Mouse (Mus musculus) hindbrain, embryonic 11.5 days (tissue): ENCODE measurements around the gene Ctdnep1. TPM values are rescaled to one million over a fixed set of nuclear protein-coding genes. Genes with fewer than 3 reads are reported as not detected.
A peak's percentile ranks its signal among the peaks of the same experiment; 100 is the strongest.

ENCODE experiments used
- ATAC-seq: fragments of 200-750 bp; cut with Nextera tagmentation; 2 replicates; pipeline ENCODE4 v1.8.0; 2017; ENCODE audit warnings: mild to moderate bottlenecking, moderate TSS enrichment, moderate library complexity; ENCODE audit not compliant: low FRiP score
- DNase-seq: peaks from one replicate; pipeline ENCODE4 v3.0.0-alpha.2; 2015; ENCODE audit warnings: low spot score
- H3K27ac ChIP-seq: fragments of 300-500 bp; sonication (generic); 2 replicates; pipeline ENCODE4 v1.5.1; 2014; ENCODE audit warnings: mild to moderate bottlenecking, low read depth, low read length
- H3K27me3 ChIP-seq: fragments of 300-500 bp; sonication (generic); 2 replicates; pipeline ENCODE4 v1.6.1; 2014; ENCODE audit warnings: mild to moderate bottlenecking, low read length, moderate library complexity, mixed read lengths; ENCODE audit not compliant: control insufficient read depth, insufficient read depth
- H3K36me3 ChIP-seq: fragments of 300-500 bp; sonication (generic); 2 replicates; pipeline ENCODE4 v1.6.1; 2014; ENCODE audit warnings: mild to moderate bottlenecking, low read length, moderate library complexity, mixed read lengths; ENCODE audit not compliant: control insufficient read depth, insufficient read depth
- H3K4me1 ChIP-seq: fragments of 300-500 bp; sonication (generic); replicated peaks from 2 replicates; pipeline ENCODE4 v1.6.1; 2014; ENCODE audit warnings: low read length, mixed read lengths; ENCODE audit not compliant: control insufficient read depth, insufficient read depth
- H3K4me2 ChIP-seq: fragments of 300-500 bp; sonication (generic); replicated peaks from 2 replicates; pipeline ENCODE4 v1.6.1; 2014; ENCODE audit warnings: mild to moderate bottlenecking, low read depth, low read length
- H3K4me3 ChIP-seq: fragments of 300-500 bp; sonication (generic); 2 replicates; pipeline ENCODE4 v1.5.1; 2014; ENCODE audit warnings: low read depth, low read length
- H3K9ac ChIP-seq: fragments of 300-500 bp; sonication (generic); 2 replicates; pipeline ENCODE4 v1.6.1; 2014; ENCODE audit warnings: low read depth, low read length
- H3K9me3 ChIP-seq: fragments of 300-500 bp; sonication (generic); 2 replicates; pipeline ENCODE4 v1.6.1; 2016; ENCODE audit warnings: low read length; ENCODE audit not compliant: control insufficient read depth
- WGBS: fragments of 180-500 bp; shearing (Covaris S2); extraction: QIAGEN DNeasy Blood & Tissue Kit; methylation state at CpG from one replicate; pipeline ENCODE4 v1.1.7; 2014; 5-methylcytosine and 5-hydroxymethylcytosine counted together
- polyA plus RNA-seq: library from polyadenylated mRNA; unstranded; fragments of >200 nt; fragmentation: Nextera tagmentation; extraction: Ambion mirVana; gene quantifications from 2 replicates; pipeline ENCODE4 v1.2.1, GENCODE M21; 2014

Ctdnep1 gene
- polyA plus RNA-seq, 1 experiment from 2014 or later = 26.8 TPM

- H3K36me3 ChIP-seq = peaks cover 15% of the 10 kb centered on the region
- DNase-seq = no peak
- peaks cover 8% of the 10 kb centered on the region; the same call in 1 of the 2 replicates for H3K4me1 ChIP-seq
- H3K9ac ChIP-seq = peak overlapping the region; percentile 83
- H3K27me3 ChIP-seq = no peaks in the 10 kb centered on the region
- 11% methylated on average over 8 of the region's 8 CpGs for WGBS
- peak overlapping the region; percentile 78 for H3K4me3 ChIP-seq
- no peaks in the 10 kb centered on the region for H3K9me3 ChIP-seq
- H3K4me2 ChIP-seq = peak overlapping the region; percentile 77
- H3K27ac ChIP-seq = peak overlapping the region; percentile 95; the same call in 1 of the 2 replicates
- ATAC-seq = no peak
These were observed 20.2 kb downstream of the Ctdnep1 start for GRCm38 (mm10) chr11:70001159-70001558.

DNA sequence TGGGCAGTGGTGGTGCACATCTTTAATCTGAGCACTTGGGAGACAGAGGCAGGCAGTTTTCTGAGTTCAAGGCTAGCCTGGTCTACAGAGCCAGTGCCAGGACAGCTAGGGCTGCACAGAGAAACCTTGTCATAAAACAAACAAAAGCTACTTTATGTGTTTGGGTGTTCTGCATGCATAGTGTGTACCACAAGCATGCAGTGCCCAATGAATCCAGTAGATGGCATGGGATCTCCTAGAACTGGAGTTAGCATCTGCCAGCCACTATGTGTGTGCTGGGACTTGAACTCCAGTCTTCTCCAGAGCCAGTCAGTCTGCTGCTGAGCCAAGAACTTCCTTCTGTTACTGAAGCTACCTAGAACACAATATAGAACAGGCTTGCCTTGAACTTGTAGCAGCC lies 20.9 kb downstream of the Ctdnep1 start:
- peak; percentile 63 for DNase-seq
- H3K27ac ChIP-seq = no peak overlapping the region
- H3K9ac ChIP-seq = no peak overlapping the region; the same call in 1 of the 2 replicates
- ATAC-seq = no peak
- no peaks in the 10 kb centered on the region for H3K27me3 ChIP-seq
- peaks cover 21% of the 10 kb centered on the region for H3K36me3 ChIP-seq
- H3K9me3 ChIP-seq = no peaks in the 10 kb centered on the region
- peak overlapping the region; percentile 78 for H3K4me3 ChIP-seq
- H3K4me2 ChIP-seq = peak overlapping the region; percentile 77
- peaks cover 8% of the 10 kb centered on the region; the same call in 1 of the 2 replicates for H3K4me1 ChIP-seq

DNA sequence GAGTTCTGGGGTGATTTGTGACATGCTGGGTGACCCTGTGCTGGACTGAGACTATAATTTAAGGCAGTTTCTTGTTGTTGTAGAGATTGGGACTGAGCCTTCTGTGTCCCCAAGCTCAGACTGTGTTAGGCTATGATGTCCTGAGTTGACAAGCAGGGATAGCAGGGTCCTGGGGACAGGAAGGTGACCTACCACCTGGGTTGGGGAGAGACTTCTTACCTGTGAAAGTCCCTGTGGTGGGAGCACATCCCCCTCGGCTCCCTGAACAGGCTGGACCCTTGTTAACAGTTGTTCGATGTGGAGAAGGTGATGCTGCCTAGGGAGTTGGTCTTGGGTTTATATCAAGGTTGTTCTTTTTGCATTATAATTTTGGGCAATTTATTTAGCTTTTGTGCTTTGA lies 21.5 kb downstream of the Ctdnep1 start:
- no peak overlapping the region for H3K27ac ChIP-seq
- H3K4me3 ChIP-seq = peak overlapping the region; percentile 78; the same call in 1 of the 2 replicates
- DNase-seq = no peak
- H3K4me2 ChIP-seq = peak overlapping the region; percentile 77; the same call in 1 of the 2 replicates
- no peak overlapping the region for H3K9ac ChIP-seq
- H3K4me1 ChIP-seq = peaks cover 8% of the 10 kb centered on the region; the same call in 1 of the 2 replicates
- H3K9me3 ChIP-seq = no peaks in the 10 kb centered on the region
- H3K27me3 ChIP-seq = no peaks in the 10 kb centered on the region
- 90% methylated on average over 2 of the region's 2 CpGs for WGBS
- peaks cover 23% of the 10 kb centered on the region for H3K36me3 ChIP-seq
- ATAC-seq = no peak

GRCm38 (mm10) chr11:70005521-70005920 lies 24.6 kb downstream of the Ctdnep1 start:
- Histone ChIP-seq H3K27ac (no peak overlapping the region), H3K27me3 (no peaks in the 10 kb centered on the region), H3K4me1 (0 out of 2 replicates have a peak, but pooled peaks cover 4% of the 10 kb centered on the region), H3K36me3 (peaks cover 20% of the 10 kb centered on the region), H3K9me3 (no peaks in the 10 kb centered on the region), H3K4me2 (no peak overlapping the region), H3K9ac (no peak overlapping the region), H3K4me3 (no peak overlapping the region)
- DNase-seq (no peak), ATAC-seq (no peak)
- WGBS = 69% methylated on average over 5 of the region's 5 CpGs

- Histone ChIP-seq H3K4me1 (peaks cover 4% of the 10 kb centered on the region; the same call in 1 of the 2 replicates), H3K9me3 (no peaks in the 10 kb centered on the region), H3K4me3 (no peak overlapping the region), H3K36me3 (peaks cover 30% of the 10 kb centered on the region), H3K4me2 (no peak overlapping the region), H3K9ac (no peak overlapping the region), H3K27ac (no peak overlapping the region), H3K27me3 (no peaks in the 10 kb centered on the region)
- no peak for ATAC-seq
- 90% methylated on average over 6 of the region's 6 CpGs for WGBS
- no peak for DNase-seq
These were observed 29.1 kb downstream of the Ctdnep1 start for GRCm38 (mm10) chr11:70010033-70010432.

GRCm38 (mm10) chr11:70010548-70010947 lies 29.6 kb downstream of the Ctdnep1 start:
- no peak for ATAC-seq
- no peak for DNase-seq
- no peak overlapping the region for H3K4me2 ChIP-seq
- WGBS = 91% methylated on average over 12 of the region's 12 CpGs
- no peak overlapping the region for H3K4me3 ChIP-seq
- no peaks in the 10 kb centered on the region for H3K9me3 ChIP-seq
- H3K27me3 ChIP-seq = no peaks in the 10 kb centered on the region
- H3K27ac ChIP-seq = no peak overlapping the region
- H3K36me3 ChIP-seq = peaks cover 30% of the 10 kb centered on the region
- H3K9ac ChIP-seq = no peak overlapping the region
- peaks cover 4% of the 10 kb centered on the region; the same call in 1 of the 2 replicates for H3K4me1 ChIP-seq

GRCm38 (mm10) chr11:70010961-70011360 lies 30.0 kb downstream of the Ctdnep1 start:
- Histone ChIP-seq H3K27me3 (no peaks in the 10 kb centered on the region), H3K36me3 (peaks cover 28% of the 10 kb centered on the region), H3K27ac (no peak overlapping the region), H3K4me3 (no peak overlapping the region), H3K9me3 (no peaks in the 10 kb centered on the region), H3K4me1 (peaks cover 4% of the 10 kb centered on the region; the same call in 1 of the 2 replicates), H3K9ac (no peak overlapping the region), H3K4me2 (no peak overlapping the region)
- WGBS = 82% methylated on average over 10 of the region's 10 CpGs
- DNase-seq (no peak), ATAC-seq (no peak)

- Histone ChIP-seq H3K4me3 (no peak overlapping the region), H3K9me3 (no peaks in the 10 kb centered on the region), H3K27ac (no peak overlapping the region), H3K36me3 (peaks cover 18% of the 10 kb centered on the region), H3K4me2 (no peak overlapping the region), H3K27me3 (no peaks in the 10 kb centered on the region), H3K9ac (no peak overlapping the region), H3K4me1 (peaks cover 11% of the 10 kb centered on the region)
- ATAC-seq = no peak
- DNase-seq = no peak
- 94% methylated on average over 9 of the region's 9 CpGs for WGBS
These were observed 32.0 kb downstream of the Ctdnep1 start for GRCm38 (mm10) chr11:70012931-70013330.

DNA sequence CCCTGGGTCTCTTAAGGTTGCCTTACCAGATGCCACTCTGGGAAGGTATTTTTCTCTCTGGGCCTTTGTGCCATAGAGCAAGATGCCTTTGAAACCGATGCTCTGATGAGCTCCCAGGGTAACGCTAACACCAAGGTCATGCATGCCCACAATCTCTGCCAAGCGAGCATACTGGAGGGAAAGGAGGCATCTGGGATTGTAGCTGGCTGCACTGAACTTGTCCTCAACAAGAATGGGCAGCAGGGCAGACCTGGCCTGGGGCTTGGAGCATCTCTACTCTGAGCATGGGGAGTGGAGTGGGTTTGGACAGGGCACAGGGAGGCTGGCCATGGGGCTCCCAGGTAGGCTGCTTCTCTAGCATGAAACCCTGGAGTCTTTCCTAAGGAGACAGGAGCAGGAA lies 32.5 kb downstream of the Ctdnep1 start:
- Histone ChIP-seq H3K4me3 (no peak overlapping the region), H3K27me3 (no peaks in the 10 kb centered on the region), H3K4me1 (peaks cover 11% of the 10 kb centered on the region), H3K36me3 (peaks cover 18% of the 10 kb centered on the region), H3K4me2 (no peak overlapping the region), H3K9ac (no peak overlapping the region), H3K9me3 (no peaks in the 10 kb centered on the region), H3K27ac (no peak overlapping the region)
- DNase-seq = no peak
- 86% methylated on average over 3 of the region's 3 CpGs for WGBS
- ATAC-seq = no peak
